Comparison of ENCODE assay signal across 9 mouse cellular contexts in the genomic region with DNA sequence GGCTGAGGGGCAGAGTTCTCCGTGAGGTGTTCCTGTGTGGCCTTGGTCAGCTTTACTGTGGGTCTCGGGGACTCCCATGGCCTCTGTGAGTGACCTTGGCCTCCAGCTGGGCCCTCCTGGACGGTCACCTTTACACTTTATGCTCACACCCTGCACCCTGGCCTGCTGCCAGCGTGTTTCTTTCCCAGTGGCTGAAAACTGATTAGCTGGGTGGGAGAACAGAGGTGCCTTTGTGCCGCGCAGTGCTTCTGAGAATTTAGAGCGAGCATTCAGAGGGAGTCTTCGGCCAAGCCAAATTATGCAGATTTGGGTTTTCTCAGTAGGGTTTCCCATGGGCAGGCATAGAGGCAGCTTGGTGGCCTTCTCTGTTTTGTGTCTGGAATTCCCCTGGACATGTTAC. TPM values are rescaled to one million over a fixed set of nuclear protein-coding genes. Genes with fewer than 3 reads are reported as not detected.
DNase-seq lines count a peak whose midpoint lies in the region; ATAC-seq lines count a peak whose summit lies in the region.
"Had no signal": no experiment of that assay in that cellular context is flagged by ENCODE, and none has a peak within 500 bp of the region (broad histone marks: within the 10 kb centered on the region; RNA-seq: fewer than 3 reads in every experiment).

No protein-coding gene starts in this region.

- no peak overlapping the region for H3K4me3 ChIP-seq in lung, embryonic 16.5 days (ENCODE audit: low read length)
- H3K4me3 ChIP-seq in forebrain, embryonic 16.5 days (replicated peaks; ENCODE audit: low read length) = no peak overlapping the region
- no peak overlapping the region for H3K4me3 ChIP-seq in kidney, embryonic 16.5 days (ENCODE audit: low read length)
- no peak overlapping the region for H3K4me3 ChIP-seq in neural tube, embryonic 15.5 days (replicated peaks)
- H3K4me3 ChIP-seq: layer of hippocampus, adult 2 months had no signal

- 43% methylated on average over 8 of the region's 8 CpGs for WGBS in lung, embryonic 16.5 days
- 18% methylated on average over 8 of the region's 8 CpGs for WGBS in forebrain, embryonic 16.5 days
- WGBS in kidney, embryonic 16.5 days = 49% methylated on average over 8 of the region's 8 CpGs
- 37% methylated on average over 8 of the region's 8 CpGs for WGBS in neural tube, embryonic 15.5 days

- no peak for DNase-seq in lung, postnatal 36 days
- DNase-seq in thymus, postnatal 25 days = no peak
- no peak for DNase-seq in lung, adult 18-20 months

- H3K4me1 ChIP-seq in lung, embryonic 16.5 days (replicated peaks; ENCODE audit: control insufficient read depth, insufficient read depth, low read length) = peaks cover 15% of the 10 kb centered on the region
- peaks cover 20% of the 10 kb centered on the region for H3K4me1 ChIP-seq in forebrain, embryonic 16.5 days (replicated peaks; ENCODE audit: control insufficient read depth, insufficient read depth, low read length)
- peaks cover 21% of the 10 kb centered on the region for H3K4me1 ChIP-seq in kidney, embryonic 16.5 days (ENCODE audit: insufficient read depth, low read length)
- peaks cover 11% of the 10 kb centered on the region for H3K4me1 ChIP-seq in neural tube, embryonic 15.5 days

- no peaks in the 10 kb centered on the region for H3K9me3 ChIP-seq in lung, embryonic 16.5 days (ENCODE audit: control insufficient read depth, low read length)
- no peaks in the 10 kb centered on the region for H3K9me3 ChIP-seq in forebrain, embryonic 16.5 days (ENCODE audit: control insufficient read depth, low read length)
- no peaks in the 10 kb centered on the region for H3K9me3 ChIP-seq in kidney, embryonic 16.5 days (ENCODE audit: low read length)
- H3K9me3 ChIP-seq in neural tube, embryonic 15.5 days (replicated peaks) = no peaks in the 10 kb centered on the region

- no peak overlapping the region for H3K4me2 ChIP-seq in lung, embryonic 16.5 days (ENCODE audit: low read depth, low read length)
- no peak overlapping the region for H3K4me2 ChIP-seq in forebrain, embryonic 16.5 days (ENCODE audit: low read length)
- H3K4me2 ChIP-seq in kidney, embryonic 16.5 days (replicated peaks; ENCODE audit: low read depth, low read length) = no peak overlapping the region
- H3K4me2 ChIP-seq in neural tube, embryonic 15.5 days = no peak overlapping the region

- peak overlapping the region; percentile 82 for H3K27ac ChIP-seq in lung, embryonic 16.5 days (ENCODE audit: low read length)
- peak overlapping the region; percentile 84 for H3K27ac ChIP-seq in forebrain, embryonic 16.5 days (ENCODE audit: low read length)
- H3K27ac ChIP-seq in kidney, embryonic 16.5 days (ENCODE audit: low read length) = peak overlapping the region; percentile 13; the same call in 1 of the 2 replicates
- peak overlapping the region; percentile 69 for H3K27ac ChIP-seq in neural tube, embryonic 15.5 days (replicated peaks)
- H3K27ac ChIP-seq: layer of hippocampus, adult 2 months had no signal

- H3K36me3 ChIP-seq in lung, embryonic 16.5 days (ENCODE audit: control insufficient read depth, insufficient read depth, low read length) = no peaks in the 10 kb centered on the region
- 0 out of 2 replicates have a peak, but pooled peaks cover 10% of the 10 kb centered on the region for H3K36me3 ChIP-seq in forebrain, embryonic 16.5 days (ENCODE audit: control insufficient read depth, insufficient read depth)
- H3K36me3 ChIP-seq in kidney, embryonic 16.5 days (ENCODE audit: insufficient read depth, low read length) = peaks cover 13% of the 10 kb centered on the region
- peaks cover 19% of the 10 kb centered on the region for H3K36me3 ChIP-seq in neural tube, embryonic 15.5 days

- peak overlapping the region; percentile 25; the same call in 1 of the 2 replicates for H3K9ac ChIP-seq in lung, embryonic 16.5 days (ENCODE audit: low read length)
- H3K9ac ChIP-seq in forebrain, embryonic 16.5 days (replicated peaks; ENCODE audit: low read depth, low read length) = no peak overlapping the region
- no peak overlapping the region for H3K9ac ChIP-seq in kidney, embryonic 16.5 days (replicated peaks; ENCODE audit: low read length)
- H3K9ac ChIP-seq in neural tube, embryonic 15.5 days (replicated peaks) = no peak overlapping the region

- no peaks in the 10 kb centered on the region for H3K27me3 ChIP-seq in lung, embryonic 16.5 days (ENCODE audit: control insufficient read depth, insufficient read depth, low read depth, low read length)
- no peaks in the 10 kb centered on the region for H3K27me3 ChIP-seq in forebrain, embryonic 16.5 days (replicated peaks; ENCODE audit: control insufficient read depth, insufficient read depth, low read length)
- no peaks in the 10 kb centered on the region for H3K27me3 ChIP-seq in kidney, embryonic 16.5 days (ENCODE audit: insufficient read depth, low read length)
- H3K27me3 ChIP-seq in neural tube, embryonic 15.5 days (replicated peaks) = no peaks in the 10 kb centered on the region

- ATAC-seq in lung, embryonic 16.5 days (ENCODE audit: low read depth) = 0 out of 2 replicates have a peak, but pooled peaks have one; percentile 19
- ATAC-seq in forebrain, embryonic 16.5 days = peak; percentile 80
- ATAC-seq in kidney, embryonic 16.5 days (ENCODE audit: low FRiP score, low TSS enrichment) = no peak
- ATAC-seq in neural tube, embryonic 15.5 days (ENCODE audit: low FRiP score) = no peak
- no peak for ATAC-seq in frontal cortex, adult (ENCODE audit: low TSS enrichment)

RNA-seq across cellular contexts. Expression of gene Pard6b, which starts 14.3 kb away (rescaled TPM):
- 11.4 and 12.6 TPM in 2 replicates for polyA plus RNA-seq in lung, embryonic 16.5 days (2015; fragmentation: Nextera tagmentation; extraction: Ambion mirVana)
- 6.1 and 6.2 TPM in 2 replicates for polyA plus RNA-seq in forebrain, embryonic 16.5 days (2015; fragmentation: Nextera tagmentation; extraction: Ambion mirVana)
- 20.0 and 23.9 TPM in 2 replicates for polyA plus RNA-seq in kidney, embryonic 16.5 days (2015; fragmentation: Nextera tagmentation; extraction: Ambion mirVana)
- polyA plus RNA-seq in neural tube, embryonic 15.5 days (2015; fragmentation: Nextera tagmentation; extraction: Ambion mirVana) = 6.6 and 6.8 TPM in 2 replicates

Comparison
In these comparisons a context has a peak if more than half of its experiments do, and no peak if none do; other contexts are left out.
1. ATAC-seq: peak in lung, embryonic 16.5 days (single experiment) and forebrain, embryonic 16.5 days (single experiment); none in kidney, embryonic 16.5 days (single experiment), neural tube, embryonic 15.5 days (single experiment) and frontal cortex, adult (single experiment).
2. H3K27ac ChIP-seq: peak in every context shown above with its lines; median percentile 84 in forebrain, embryonic 16.5 days; 82 in lung, embryonic 16.5 days; 69 in neural tube, embryonic 15.5 days; 13 in kidney, embryonic 16.5 days.